Mouse (Mus musculus): Measurements from ENCODE around the gene Sae1. TPM values are rescaled to one million over a fixed set of nuclear protein-coding genes. Genes with fewer than 3 reads are reported as not detected.

Gene Sae1
- polyA plus RNA-seq, 1 experiment = 95.8 TPM

DNA sequence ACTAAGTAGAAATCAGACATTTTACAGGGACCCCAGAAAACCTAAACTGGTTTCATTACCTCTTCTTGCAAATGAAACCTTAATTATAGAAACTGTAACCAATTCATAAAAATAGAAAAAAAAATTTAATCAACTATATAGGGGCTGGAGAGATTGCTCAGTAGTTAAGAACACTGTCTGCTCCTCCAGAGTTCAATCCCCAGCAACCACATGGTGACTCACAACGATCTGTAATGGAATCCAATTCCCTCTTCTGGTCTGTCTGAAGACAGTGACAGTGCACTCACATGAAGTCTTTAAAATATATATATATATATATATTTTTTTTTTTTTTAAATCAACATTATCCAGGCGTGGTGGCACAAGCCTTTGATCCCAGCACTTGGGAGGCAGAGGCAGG is 100.6 kb downstream of the Sae1 start:
- no peak for TF ChIP-seq CTCF (IDR thresholded peaks at IDR 0.05; ENCODE audit: extremely low read depth, insufficient read depth, low read length)
- no peak for TF ChIP-seq POLR2A (IDR thresholded peaks at IDR 0.05; ENCODE audit: extremely low read depth, insufficient read depth, low read length)
- Histone ChIP-seq H3K4me1 (ENCODE audit: control insufficient read depth, insufficient read depth, low read length) (no peaks in the 10 kb centered on the region), H3K4me3 (ENCODE audit: insufficient read depth, low read length) (peak overlapping the region; percentile 50), H3K27ac (ENCODE audit: insufficient read depth, low read length) (no peak overlapping the region)

DNA sequence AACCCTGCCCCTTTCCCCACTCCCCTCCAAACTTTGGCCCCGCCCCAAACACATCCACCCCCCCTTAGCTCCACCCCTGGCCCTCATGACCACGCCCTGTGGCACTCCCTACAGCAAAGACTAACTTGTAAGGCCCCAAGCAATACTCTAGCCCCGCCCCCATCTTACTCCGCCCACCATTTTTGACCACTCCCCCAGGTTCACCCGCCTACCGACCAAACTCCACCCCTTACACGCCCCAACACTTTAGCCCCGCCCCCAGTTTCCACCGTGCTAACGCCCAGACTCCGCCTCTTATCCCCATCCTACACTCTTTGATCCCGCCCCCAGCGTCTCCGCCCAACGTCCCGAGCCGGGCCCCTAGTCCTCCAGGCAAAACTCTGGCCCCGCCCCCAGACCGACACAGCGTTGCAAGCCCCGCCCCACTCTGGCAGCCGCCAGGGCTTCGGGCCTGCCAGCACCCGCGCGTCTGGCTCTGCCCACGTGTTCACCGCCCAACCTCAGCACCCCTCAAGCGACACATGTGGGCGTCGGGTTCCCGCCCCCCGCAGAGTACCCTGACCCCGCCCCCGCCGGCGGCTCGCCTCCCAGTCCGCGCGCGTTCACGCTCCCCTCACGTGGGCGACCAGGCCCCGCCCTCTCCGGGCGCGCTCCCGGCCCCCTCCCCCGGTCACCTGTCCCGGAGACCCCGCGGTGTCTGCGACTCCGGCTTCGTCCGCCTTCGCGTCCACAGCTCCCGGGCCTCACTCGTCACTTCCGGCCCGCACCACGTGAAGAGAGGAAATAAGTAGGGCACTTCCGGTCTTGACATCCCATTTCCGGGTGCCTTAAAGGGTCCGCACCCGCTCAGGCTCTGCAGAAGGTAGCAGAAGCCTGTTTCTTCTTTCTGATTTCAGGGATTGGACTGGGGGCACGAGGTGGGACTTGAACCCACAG is 101.3 kb downstream of the Sae1 start, which contains the start of gene Ccdc9:
Ccdc9 (minus strand) TSS at position 770 of the 936 bp plus-strand sequence.
- H3K4me1 ChIP-seq (ENCODE audit: control insufficient read depth, insufficient read depth, low read length) = no peaks in the 10 kb centered on the region

DNA sequence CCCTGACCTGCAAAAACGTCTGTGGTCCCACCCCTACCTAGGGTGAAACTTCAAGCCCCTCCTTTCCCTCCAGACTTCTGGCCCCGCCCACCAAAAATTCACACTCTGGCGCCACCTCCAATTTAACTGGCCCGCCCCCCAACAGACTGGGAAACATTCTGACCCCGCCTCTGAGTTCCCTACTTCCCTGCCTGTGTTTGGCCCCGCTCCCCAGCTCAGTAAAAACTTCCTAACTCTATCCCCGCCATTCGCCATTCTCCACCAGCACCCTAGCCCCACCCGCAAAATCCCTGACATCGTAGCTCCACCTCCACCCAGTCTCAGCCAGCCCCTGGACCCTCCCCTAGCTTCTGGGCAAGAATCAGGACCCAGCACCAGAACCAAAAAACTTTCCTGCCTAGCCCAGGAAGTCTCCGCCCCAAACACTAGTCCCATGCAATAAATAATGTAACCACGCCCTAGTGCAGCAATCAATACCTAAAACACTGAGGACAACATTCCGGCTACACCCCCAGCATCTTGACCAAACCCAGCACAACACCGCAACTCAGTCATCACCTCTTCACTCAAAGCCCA is 102.1 kb downstream of the Sae1 start:
- Histone ChIP-seq H3K4me3 (ENCODE audit: insufficient read depth, low read length) (peak overlapping the region; percentile 50), H3K4me1 (ENCODE audit: control insufficient read depth, insufficient read depth, low read length) (no peaks in the 10 kb centered on the region), H3K27ac (ENCODE audit: insufficient read depth, low read length) (no peak overlapping the region)
- TF ChIP-seq POLR2A (IDR thresholded peaks at IDR 0.05; ENCODE audit: extremely low read depth, insufficient read depth, low read length) = no peak
- TF ChIP-seq CTCF (IDR thresholded peaks at IDR 0.05; ENCODE audit: extremely low read depth, insufficient read depth, low read length) = no peak

More for the DNA sequence above, 101.3 kb downstream of the Sae1 start, which contains the start of gene Ccdc9:
- TF ChIP-seq CTCF (IDR thresholded peaks at IDR 0.05; ENCODE audit: extremely low read depth, insufficient read depth, low read length) = no peak
- TF ChIP-seq POLR2A (IDR thresholded peaks at IDR 0.05; ENCODE audit: extremely low read depth, insufficient read depth, low read length) = peak; percentile 66
- Histone ChIP-seq H3K27ac (ENCODE audit: insufficient read depth, low read length) (no peak within 1 kb of the TSS), H3K4me3 (ENCODE audit: insufficient read depth, low read length) (peak within 1 kb of the TSS; percentile 50)

DNA sequence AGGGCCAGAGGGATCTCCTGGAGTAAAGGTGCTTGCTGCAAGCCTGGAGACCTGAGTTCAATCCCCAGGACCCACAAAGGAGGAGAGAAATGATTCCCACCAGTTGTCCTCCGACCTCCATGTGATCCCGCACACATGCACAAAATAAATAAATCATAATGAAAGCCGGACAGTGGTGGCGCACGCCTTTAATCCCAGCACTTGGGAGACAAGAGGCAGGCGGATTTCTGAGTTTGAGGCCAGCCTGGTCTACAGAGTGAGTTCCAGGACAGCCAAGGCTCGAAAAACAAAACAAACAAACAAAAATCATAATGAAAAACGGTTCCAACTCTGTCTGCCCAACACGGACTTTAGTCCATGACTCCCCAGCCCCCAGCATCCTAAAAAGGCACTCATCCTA is 102.7 kb downstream of the Sae1 start:
- no peak for TF ChIP-seq POLR2A (IDR thresholded peaks at IDR 0.05; ENCODE audit: extremely low read depth, insufficient read depth, low read length)
- no peaks in the 10 kb centered on the region for H3K4me1 ChIP-seq (ENCODE audit: control insufficient read depth, insufficient read depth, low read length)
- H3K27ac ChIP-seq (ENCODE audit: insufficient read depth, low read length) = no peak overlapping the region
- H3K4me3 ChIP-seq (ENCODE audit: insufficient read depth, low read length) = no peak overlapping the region

DNA sequence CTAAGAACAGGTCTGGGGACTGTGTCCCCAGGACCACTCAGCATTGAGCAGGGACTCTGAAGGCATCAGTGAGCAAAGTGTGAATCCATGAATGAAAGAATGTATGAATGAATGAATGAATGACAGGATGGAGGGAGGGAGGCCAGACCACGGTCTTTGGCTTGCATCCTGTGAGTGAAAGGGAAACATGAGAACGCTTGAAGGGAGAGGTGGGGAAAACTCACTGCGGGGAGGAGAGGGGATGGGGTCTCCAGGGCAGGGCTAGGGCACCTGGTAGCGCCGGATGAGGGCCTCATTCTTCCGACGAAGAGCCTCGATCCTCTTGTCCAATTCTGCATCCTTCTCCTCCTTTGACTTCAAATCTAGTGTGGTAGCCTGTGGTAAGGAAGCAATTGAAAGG is 103.6 kb downstream of the Sae1 start:
- H3K4me1 ChIP-seq (ENCODE audit: control insufficient read depth, insufficient read depth, low read length) = no peaks in the 10 kb centered on the region
- no peak overlapping the region for H3K27ac ChIP-seq (ENCODE audit: insufficient read depth, low read length)
- TF ChIP-seq CTCF (IDR thresholded peaks at IDR 0.05; ENCODE audit: extremely low read depth, insufficient read depth, low read length) (no peak), POLR2A (IDR thresholded peaks at IDR 0.05; ENCODE audit: extremely low read depth, insufficient read depth, low read length) (no peak)
- H3K4me3 ChIP-seq (ENCODE audit: insufficient read depth, low read length) = no peak overlapping the region

DNA sequence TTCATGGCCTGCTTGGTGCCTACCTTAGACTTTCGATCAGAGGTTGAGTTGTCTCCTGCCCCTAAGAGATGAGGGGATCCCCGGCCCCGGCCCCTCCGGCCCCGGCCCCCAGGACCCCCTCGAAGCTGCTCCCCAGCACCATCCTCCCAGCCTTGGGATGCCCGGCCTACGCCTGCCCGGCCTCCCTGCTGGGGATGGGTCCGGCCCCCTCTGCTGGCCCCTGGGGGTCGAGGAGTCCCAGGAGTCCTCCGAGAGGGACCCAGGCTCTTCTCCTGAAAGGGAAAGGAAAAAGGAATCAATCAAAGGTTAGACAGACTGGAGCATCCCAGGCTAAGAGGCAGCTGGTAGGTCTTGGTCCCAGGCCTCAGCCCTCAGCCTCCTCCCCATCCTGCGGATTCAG is 105.3 kb downstream of the Sae1 start:
- H3K4me3 ChIP-seq (ENCODE audit: insufficient read depth, low read length) = no peak overlapping the region
- H3K4me1 ChIP-seq (ENCODE audit: control insufficient read depth, insufficient read depth, low read length) = no peaks in the 10 kb centered on the region
- no peak overlapping the region for H3K27ac ChIP-seq (ENCODE audit: insufficient read depth, low read length)
- TF ChIP-seq POLR2A (IDR thresholded peaks at IDR 0.05; ENCODE audit: extremely low read depth, insufficient read depth, low read length) (no peak), CTCF (IDR thresholded peaks at IDR 0.05; ENCODE audit: extremely low read depth, insufficient read depth, low read length) (no peak)

DNA sequence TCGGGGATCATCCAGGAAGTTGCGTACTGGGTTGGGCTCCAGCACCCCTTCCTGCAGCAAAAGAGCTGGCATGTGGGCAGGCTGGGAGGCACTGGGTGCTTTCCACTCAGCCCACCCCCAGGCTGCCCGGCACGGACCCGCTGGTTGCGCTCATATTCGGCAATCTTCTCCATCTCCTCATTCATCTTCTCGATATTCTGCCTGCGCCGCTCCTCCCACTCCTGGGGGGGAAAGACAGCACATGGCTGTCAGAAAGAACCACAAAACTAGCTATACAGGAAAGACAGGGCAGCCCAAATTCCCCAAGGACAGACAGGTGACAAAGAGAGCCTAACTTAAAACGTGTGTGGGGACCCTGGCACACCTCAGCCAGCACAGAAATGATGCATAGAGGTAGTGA is 106.9 kb downstream of the Sae1 start:
- TF ChIP-seq POLR2A (IDR thresholded peaks at IDR 0.05; ENCODE audit: extremely low read depth, insufficient read depth, low read length) (no peak), CTCF (IDR thresholded peaks at IDR 0.05; ENCODE audit: extremely low read depth, insufficient read depth, low read length) (no peak)
- Histone ChIP-seq H3K4me1 (ENCODE audit: control insufficient read depth, insufficient read depth, low read length) (no peaks in the 10 kb centered on the region), H3K4me3 (ENCODE audit: insufficient read depth, low read length) (no peak overlapping the region), H3K27ac (ENCODE audit: insufficient read depth, low read length) (no peak overlapping the region)

DNA sequence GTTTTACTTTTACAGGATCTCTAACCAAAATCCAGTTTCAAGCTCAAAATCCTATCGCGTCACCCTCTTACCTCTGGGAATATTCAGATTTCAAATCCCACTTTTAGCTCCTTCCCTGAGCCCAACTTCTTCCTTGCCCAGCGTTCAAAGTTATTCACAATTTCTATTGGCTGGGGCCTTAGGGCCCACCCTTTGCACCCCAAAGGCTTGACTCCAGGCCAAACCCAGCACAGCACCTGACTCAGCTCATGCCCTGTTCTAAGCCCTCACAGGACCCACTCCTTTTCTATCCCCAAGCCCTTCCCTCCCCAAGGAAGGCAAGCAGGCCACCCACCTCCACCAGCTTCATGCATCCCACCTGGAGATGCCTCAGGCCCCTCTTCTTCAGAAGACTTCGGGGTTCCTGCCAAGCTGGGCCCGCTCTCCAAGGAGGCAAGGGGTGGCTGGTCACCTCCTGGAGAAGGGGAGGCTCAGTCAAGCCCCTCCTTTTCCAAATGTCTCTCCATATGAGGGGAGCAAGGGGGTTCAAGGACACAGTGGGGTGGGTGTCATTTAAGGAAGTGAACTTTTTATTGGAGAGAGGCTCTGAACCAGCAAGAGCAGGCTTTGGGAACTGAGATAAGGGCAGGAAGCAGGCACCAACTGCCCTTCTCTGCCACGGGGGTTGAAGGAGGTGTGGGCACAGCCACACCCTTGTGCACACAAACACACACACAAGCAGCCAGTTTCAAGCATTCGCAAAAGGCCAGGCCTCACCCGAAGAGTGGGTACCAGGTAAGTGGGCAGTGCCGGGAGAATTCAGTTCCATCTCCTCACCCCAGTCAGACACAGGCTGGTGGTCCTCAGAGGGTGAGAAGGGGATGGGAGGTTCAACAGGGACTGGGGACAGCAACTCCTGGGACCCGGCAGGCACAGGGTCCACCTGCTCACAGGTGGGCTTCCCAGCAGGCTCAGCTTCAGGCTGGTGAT is 112.4 kb downstream of the Sae1 start:
- H3K4me1 ChIP-seq (ENCODE audit: control insufficient read depth, insufficient read depth, low read length) = no peaks in the 10 kb centered on the region; the same call in 1 of the 2 replicates
- H3K4me3 ChIP-seq (ENCODE audit: insufficient read depth, low read length) = no peak overlapping the region
- H3K27ac ChIP-seq (ENCODE audit: insufficient read depth, low read length) = no peak overlapping the region
- no peak for TF ChIP-seq CTCF (IDR thresholded peaks at IDR 0.05; ENCODE audit: extremely low read depth, insufficient read depth, low read length)
- no peak for TF ChIP-seq POLR2A (IDR thresholded peaks at IDR 0.05; ENCODE audit: extremely low read depth, insufficient read depth, low read length)

DNA sequence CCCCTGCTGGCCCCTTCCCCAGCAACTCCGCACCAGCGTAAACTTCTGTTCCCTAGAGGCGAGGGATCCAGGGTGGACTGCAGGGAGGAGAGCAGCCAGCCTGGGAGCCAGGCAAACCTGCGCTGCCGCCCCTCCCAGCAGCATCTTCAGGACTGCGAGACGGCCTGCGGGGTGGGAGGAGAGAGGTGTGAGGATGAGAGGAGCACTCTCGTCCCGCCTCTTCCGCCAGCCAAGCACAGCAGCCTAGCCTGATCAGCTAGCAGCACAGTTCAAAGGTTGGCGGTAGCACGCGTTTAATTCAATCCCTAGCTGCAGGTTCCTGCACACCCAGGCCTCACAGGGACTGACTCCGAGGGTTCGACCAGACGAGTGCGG is 113.9 kb downstream of the Sae1 start:
- no peaks in the 10 kb centered on the region; the same call in 1 of the 2 replicates for H3K4me1 ChIP-seq (ENCODE audit: control insufficient read depth, insufficient read depth, low read length)
- TF ChIP-seq CTCF (IDR thresholded peaks at IDR 0.05; ENCODE audit: extremely low read depth, insufficient read depth, low read length) (no peak), POLR2A (IDR thresholded peaks at IDR 0.05; ENCODE audit: extremely low read depth, insufficient read depth, low read length) (peak; percentile 57; the same call in 1 of the 2 replicates)
- peak overlapping the region; percentile 71 for H3K4me3 ChIP-seq (ENCODE audit: insufficient read depth, low read length)
- H3K27ac ChIP-seq (ENCODE audit: insufficient read depth, low read length) = no peak overlapping the region

Measured in cortical plate, adult 2 months (tissue).